Mouse (Mus musculus): Measurements from ENCODE around the gene Gm17720.
"Not testable (repeated sequence)": the region's sequence is repeated elsewhere in the genome, so short reads cannot be mapped to it uniquely, and the experiment has no call there.

The Gm17720 gene

DNA sequence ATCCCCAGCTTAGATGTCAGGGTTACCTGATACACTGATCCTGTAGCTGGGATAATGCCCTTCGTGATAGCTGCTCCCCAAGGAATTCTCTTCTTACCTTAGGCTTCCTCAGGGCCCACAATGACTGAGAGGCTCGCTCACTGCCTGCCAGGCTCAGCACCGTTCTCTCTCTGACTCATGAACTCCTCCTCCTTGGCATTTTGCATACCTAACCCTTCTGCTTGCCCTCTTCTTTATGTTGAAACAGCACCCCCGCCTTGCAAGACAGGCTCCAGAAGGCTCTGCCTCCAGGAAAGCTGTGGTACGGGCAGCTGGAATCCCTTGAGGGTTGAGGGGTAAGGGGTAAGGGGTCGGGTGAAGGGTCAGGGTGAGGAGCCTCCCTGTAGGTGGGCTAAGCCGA, 63.3 kb downstream of the Gm17720 start:
- no peak for DNase-seq

DNA sequence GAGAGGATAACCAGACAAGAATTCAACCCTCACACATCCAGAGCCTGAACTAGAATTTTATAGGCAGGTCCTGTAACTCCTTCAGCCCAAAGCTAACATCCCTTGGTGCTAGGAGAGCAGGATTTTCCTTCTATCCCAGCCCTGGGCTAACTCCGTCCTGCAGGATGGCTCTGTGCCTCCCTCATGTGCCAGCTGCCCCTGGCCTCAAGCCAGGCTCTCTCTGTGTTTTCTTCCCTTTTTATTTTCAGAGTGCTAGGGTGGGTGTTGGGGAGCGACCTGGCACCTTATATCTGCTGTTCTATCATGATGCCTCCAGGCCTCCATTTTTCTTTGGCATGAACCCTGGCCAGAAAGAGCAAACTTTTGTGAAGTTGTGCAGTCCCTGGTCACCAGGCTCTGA, 66.4 kb downstream of the Gm17720 start:
- no peak for DNase-seq

DNA sequence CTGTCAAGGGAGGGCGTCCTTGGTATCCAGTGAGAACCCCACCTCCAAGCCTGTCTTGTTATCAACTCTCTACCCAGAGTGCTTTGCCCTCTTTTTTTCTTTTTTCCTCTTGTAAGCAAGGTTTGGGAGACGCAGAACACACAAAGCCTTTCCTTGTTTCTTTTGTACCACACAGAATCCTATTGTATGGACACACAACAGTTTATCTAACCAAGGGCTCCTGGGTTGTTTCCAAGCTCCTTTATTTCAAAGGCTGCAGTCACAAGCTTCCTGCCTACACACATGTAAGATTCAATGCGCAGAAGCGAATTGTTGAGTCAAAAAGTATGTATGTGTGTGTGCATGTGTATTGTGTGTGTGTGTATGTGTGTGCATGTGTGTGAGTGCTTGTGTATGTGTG, 68.2 kb downstream of the Gm17720 start:
- no peak for DNase-seq

DNA sequence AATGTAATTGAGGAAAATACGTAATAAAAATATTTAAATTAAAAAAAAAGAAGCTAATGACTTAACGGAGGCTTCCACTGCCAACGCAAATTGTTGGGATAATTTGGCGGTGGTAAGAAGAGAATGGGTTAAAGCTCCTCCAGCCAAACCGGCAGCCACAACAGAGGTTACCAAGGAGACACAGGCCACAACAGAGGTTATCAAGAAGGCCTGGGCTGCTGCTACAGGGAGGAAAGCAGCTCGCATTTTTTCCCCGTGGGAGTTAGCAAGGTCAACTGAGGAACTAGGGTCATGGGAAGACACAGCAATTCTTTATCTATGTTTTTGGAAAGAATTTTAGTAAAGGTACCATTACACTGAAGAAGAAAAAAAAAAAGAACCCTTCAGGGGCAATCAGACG, 68.8 kb downstream of the Gm17720 start:
- not testable (repeated sequence) for DNase-seq

All from cerebellum, adult 11-12 months (tissue).